Mouse (Mus musculus) brain, adult 2 months (tissue): ENCODE measurements around the gene Zbp1.

ENCODE experiments used
- DNase-seq: peaks from one replicate; pipeline ENCODE4 v3.0.0; 2011; ENCODE audit warnings: low read depth, low spot score

Gene Zbp1

DNA sequence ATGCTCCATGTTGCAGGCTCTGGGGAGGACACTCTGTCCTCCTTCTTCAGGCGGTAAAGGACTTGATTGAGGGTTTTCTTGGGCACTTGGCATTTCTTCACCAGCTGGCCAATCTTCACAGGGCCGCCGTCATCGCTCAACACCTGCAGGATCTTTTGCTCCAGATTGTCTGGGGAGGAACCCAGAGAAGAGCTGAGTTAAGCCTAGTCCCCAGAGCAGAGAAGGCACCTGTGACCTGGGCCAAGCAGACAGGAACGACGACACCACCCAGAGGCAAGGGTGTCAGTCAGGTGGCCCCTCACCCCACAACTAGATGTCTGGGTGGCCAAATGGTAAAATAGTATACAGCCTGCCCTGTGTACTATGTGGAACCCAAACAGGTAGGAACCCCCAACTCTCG, 1.9 kb downstream of the Zbp1 start:
- no peak for DNase-seq

- no peak for DNase-seq
Measured at GRCm38 (mm10) chr2:173212227-173212626, 6.5 kb downstream of the Zbp1 start.

- no peak for DNase-seq
Measured at GRCm38 (mm10) chr2:173209091-173209815, 9.5 kb downstream of the Zbp1 start.

DNA sequence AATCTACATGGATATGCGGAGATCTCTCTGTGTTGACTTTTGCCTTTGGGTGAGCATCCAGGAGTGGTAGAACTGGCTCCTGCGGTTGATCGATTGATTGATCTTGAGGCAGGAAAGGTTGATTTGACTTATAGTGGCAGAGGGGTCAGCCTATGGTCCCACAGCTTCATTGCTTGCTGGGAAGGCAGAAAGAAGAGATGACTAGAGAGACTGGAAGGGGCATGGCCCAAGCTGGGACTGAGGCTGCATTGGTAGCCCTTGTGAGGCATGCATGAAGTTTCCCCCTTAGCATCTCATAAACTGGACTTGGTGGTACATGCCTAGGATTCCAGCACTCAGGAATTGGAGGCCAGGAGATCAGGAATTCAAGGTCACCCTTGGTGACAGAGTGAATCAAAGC, 11.7 kb downstream of the Zbp1 start:
- DNase-seq, result no peak

- DNase-seq, result no peak
Measured at GRCm38 (mm10) chr2:173205563-173206099, 13.1 kb downstream of the Zbp1 start.

GRCm38 (mm10) chr2:173204671-173205070, 14.1 kb downstream of the Zbp1 start:
- DNase-seq, result no peak

- no peak for DNase-seq
Measured at GRCm38 (mm10) chr2:173203726-173204125, 15.0 kb downstream of the Zbp1 start.

GRCm38 (mm10) chr2:173202924-173203689, 15.6 kb downstream of the Zbp1 start:
- no peak for DNase-seq

DNA sequence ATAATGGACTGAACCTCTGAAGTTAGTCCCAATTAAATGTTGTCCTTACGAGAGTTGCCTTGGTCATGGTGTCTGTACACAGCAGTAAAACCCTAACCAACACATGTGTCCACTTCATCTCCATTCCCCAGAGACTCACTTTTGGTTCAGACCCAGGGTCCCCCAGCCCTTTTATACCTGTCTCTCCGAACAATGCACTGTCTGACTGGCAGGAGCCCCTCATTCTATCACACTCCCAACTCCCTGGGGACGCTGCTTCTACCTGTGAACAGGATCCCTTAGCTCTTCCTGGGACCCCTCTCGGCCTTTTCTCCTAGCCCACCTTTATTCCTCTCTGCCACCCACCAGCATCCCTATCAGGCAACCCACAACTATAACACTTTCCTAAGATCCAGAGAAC, 23.9 kb downstream of the Zbp1 start:
- DNase-seq, result no peak

GRCm38 (mm10) chr2:173187182-173187855, 31.4 kb downstream of the Zbp1 start:
- DNase-seq, result no peak

- peak; percentile 77 for DNase-seq
Measured at GRCm38 (mm10) chr2:173186047-173186943, 32.4 kb downstream of the Zbp1 start.

DNA sequence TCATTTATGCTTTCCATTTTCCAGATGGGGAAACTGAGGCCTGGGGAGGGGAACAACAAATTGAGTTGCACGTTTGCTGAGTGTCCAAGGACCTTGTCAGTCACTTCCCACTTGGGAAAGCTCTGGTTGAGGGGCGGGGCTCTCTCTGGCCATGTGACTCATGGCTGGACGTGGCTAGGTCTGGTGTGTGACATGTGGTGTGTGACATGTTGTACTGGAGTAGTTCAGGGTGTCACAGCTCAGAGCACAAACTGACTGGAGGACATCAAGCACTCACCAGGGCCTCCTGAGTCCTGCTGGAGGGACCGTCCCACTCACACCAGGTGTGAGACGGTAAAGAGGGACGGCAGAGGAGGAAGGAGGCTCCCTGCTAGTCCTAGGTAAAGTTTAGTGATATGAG, 33.4 kb downstream of the Zbp1 start:
- no peak for DNase-seq

DNA sequence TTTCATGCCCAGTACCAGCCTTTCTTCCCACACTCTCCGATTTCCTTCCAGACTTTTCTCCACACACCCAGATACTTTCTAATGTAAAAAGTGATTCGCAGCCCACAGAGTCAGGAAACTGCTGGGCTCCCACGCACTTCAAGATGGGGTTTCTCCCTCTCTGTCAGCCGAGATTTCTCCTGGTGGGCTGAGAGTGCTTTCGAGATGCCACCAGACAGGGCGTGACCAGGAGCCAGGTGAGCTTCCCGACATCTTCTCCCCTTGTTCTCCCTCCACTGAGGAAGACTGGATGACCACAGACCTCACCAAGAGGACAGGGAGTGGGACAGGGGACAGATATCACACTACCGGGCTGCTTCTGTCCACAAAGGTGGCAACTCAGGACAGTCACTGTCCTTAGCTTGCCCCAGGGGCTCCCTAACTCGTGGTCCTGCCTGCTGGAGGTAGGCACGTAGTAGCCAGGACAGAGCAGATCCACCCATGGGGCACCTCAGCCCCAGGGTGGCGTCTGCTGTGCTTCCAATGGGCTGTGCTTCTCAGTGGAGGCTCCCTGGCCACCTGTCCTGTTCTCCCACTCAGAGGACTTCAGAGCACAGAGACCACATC, 34.1 kb downstream of the Zbp1 start:
- no peak for DNase-seq

GRCm38 (mm10) chr2:173183836-173184460, 34.8 kb downstream of the Zbp1 start:
- DNase-seq, result peak; percentile 59

- DNase-seq, result no peak
Measured at GRCm38 (mm10) chr2:173183311-173183710, 35.4 kb downstream of the Zbp1 start.

- no peak for DNase-seq
Measured at GRCm38 (mm10) chr2:173182796-173183195, 35.9 kb downstream of the Zbp1 start.

- no peak for DNase-seq
Measured at GRCm38 (mm10) chr2:173181901-173182300, 36.8 kb downstream of the Zbp1 start.

DNA sequence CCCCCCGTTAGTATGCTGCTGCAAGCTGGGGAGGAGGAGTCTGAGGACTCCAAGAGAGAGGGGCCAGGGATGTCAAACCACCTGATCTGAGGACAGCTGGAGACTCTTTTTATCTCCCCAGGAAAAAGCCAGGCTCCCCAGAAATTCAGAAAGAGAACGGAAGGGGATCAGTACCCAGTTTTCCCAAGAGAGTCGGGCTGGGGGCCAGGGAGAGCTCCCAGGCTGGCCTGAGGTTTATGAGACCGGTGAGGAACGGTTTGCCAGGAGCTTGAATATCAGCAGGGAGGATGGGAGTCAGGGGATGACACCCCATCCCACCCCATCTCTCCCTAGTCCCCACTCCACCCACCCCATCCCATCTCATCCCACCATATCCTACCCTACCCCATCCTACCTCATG, 37.2 kb downstream of the Zbp1 start:
- no peak for DNase-seq

DNA sequence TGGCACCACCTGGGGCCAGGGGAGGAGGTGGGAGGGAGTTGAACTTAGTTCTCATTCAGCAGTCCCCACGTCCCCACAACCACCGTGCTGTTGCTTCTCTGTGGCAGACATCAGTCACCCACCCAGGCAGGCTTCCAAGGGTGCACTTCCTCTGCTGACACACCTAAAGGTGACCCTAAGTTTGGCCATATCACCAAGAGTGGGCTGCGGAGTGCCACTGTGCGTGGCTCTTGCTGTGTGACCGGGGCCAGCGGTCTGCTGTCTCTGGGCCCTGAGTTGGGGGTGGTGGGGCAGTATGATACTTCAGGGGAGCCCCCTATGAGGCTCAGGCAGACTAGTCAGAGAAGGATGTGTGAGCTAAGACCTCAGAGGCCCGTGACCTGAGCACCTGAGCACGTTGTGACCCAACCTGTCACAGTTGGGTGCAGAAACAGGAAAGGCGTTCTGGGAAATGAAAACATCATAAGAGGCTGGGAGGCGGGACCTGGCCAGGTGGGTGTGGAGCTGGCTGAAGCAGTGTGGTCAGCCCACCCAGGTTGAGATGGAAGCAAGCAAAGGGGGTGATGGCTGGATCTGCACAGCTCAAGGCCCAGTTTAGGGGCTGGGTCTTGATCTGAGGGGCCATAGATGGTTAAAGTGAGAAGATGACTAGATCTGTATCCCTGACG, 37.9 kb downstream of the Zbp1 start:
- DNase-seq, result no peak

DNA sequence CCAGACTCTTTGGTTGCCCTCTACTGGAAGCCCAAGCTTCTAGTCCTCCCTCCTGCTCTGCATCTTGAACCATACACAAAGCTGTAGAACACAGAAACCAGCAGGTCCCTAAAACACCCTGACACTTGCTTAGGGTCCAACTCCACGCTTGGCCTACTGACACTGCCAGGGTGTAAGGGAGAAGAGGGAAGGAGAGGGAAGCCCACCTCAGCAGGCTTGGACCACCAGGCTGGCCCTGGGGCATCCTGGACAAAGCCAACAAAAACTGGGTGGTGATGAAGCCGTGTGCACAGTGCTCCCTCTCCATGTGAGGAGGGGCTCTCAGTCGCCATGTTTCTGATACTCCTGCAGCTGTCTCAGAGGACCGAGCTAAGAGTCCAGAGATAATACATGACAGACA, 38.7 kb downstream of the Zbp1 start:
- DNase-seq, result no peak
